ENCODE assay signal across 23 mouse cellular contexts in the genomic region with DNA sequence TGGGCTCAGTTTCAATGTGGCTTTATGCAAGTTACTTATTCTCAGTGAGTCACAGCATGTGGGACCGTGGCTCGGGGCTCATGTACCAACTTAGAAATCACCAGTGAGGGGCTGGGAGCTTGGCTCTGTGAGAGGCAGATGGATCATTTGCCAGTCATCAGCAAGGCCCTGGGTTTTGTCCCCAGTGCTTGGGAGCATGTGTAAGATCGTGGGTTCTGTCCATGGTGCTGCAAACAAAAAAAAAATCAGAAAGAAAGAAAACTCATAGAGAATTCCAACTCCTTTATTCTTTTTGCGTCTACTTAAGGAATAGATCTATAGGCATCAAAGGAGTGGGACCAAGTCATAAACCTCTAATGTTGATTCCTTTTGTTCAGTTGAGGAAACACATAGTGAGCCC.
DNase-seq lines count a peak whose midpoint lies in the region; ATAC-seq and TF ChIP-seq lines count a peak whose summit lies in the region.
"Had no signal": no experiment of that assay in that cellular context is flagged by ENCODE, and none has a peak within 500 bp of the region (broad histone marks: within the 10 kb centered on the region; RNA-seq: fewer than 3 reads in every experiment).

No protein-coding gene starts in this region.

- H3K4me1 ChIP-seq in lung, embryonic 14.5 days (ENCODE audit: insufficient read depth) = no peaks in the 10 kb centered on the region
- H3K4me1 ChIP-seq in lung, postnatal 0 days (ENCODE audit: insufficient read depth, low read depth, low read length) = no peaks in the 10 kb centered on the region
- no peaks in the 10 kb centered on the region for H3K4me1 ChIP-seq in MEL (ENCODE audit: control insufficient read depth in 1 of 2, insufficient read depth in 2 of 2, low read length in 2 of 2)
- H3K4me1 ChIP-seq in embryonic facial prominence, embryonic 14.5 days (ENCODE audit: control insufficient read depth, insufficient read depth, low read length) = no peaks in the 10 kb centered on the region
- H3K4me1 ChIP-seq in heart, embryonic 12.5 days (replicated peaks) = 0 out of 2 replicates have a peak, but pooled peaks cover 2% of the 10 kb centered on the region
- H3K4me1 ChIP-seq: embryonic facial prominence, embryonic 15.5 days; forebrain, embryonic 10.5 days; heart, embryonic 15.5 days; hindbrain, embryonic 10.5 days had no signal

- no peak for TF ChIP-seq CTCF in lung, embryonic 14.5 days (IDR thresholded peaks at IDR 0.05; ENCODE audit: low read depth)
- TF ChIP-seq CTCF in lung, postnatal 0 days (IDR thresholded peaks at IDR 0.05) = no peak
- TF ChIP-seq CTCF in MEL (IDR thresholded peaks at IDR 0.05 in 2 of 3, conservative IDR thresholded peaks at IDR 0.05 in 1 of 3; ENCODE audit: control insufficient read depth in 1 of 3, insufficient read depth in 1 of 3, low read depth in 2 of 3, low read length in 3 of 3, poor library complexity in 1 of 3, severe bottlenecking in 1 of 3) = no peak

- no peak overlapping the region for H3K4me2 ChIP-seq in lung, embryonic 14.5 days
- H3K4me2 ChIP-seq in lung, postnatal 0 days (replicated peaks; ENCODE audit: low read depth, low read length) = no peak overlapping the region
- H3K4me2 ChIP-seq in embryonic facial prominence, embryonic 14.5 days (ENCODE audit: low read depth, low read length) = no peak overlapping the region
- H3K4me2 ChIP-seq in heart, embryonic 12.5 days = no peak overlapping the region
- H3K4me2 ChIP-seq: embryonic facial prominence, embryonic 15.5 days; heart, embryonic 15.5 days; hindbrain, embryonic 14.5 days had no signal

- ATAC-seq in lung, embryonic 14.5 days (ENCODE audit: insufficient read depth) = no peak
- no peak for ATAC-seq in lung, postnatal 0 days
- ATAC-seq in embryonic facial prominence, embryonic 14.5 days (ENCODE audit: low read depth) = no peak
- ATAC-seq in heart, embryonic 12.5 days (ENCODE audit: insufficient number of reproducible peaks, low FRiP score) = no peak
- ATAC-seq: forebrain, embryonic 14.5 days; intestine, embryonic 16.5 days had no signal

- H3K9ac ChIP-seq in lung, embryonic 14.5 days = no peak overlapping the region
- no peak overlapping the region for H3K9ac ChIP-seq in lung, postnatal 0 days (replicated peaks; ENCODE audit: low read depth)
- H3K9ac ChIP-seq in MEL (ENCODE audit: control insufficient read depth, low read depth, low read length, poor library complexity, severe bottlenecking) = no peak overlapping the region
- no peak overlapping the region for H3K9ac ChIP-seq in embryonic facial prominence, embryonic 14.5 days (ENCODE audit: low read depth, low read length)
- no peak overlapping the region for H3K9ac ChIP-seq in heart, embryonic 12.5 days
- H3K9ac ChIP-seq: embryonic facial prominence, embryonic 15.5 days; heart, embryonic 15.5 days; hindbrain, embryonic 14.5 days had no signal

- DNase-seq in lung, embryonic 14.5 days = peak; percentile 52
- DNase-seq in lung, postnatal 0 days (ENCODE audit: low spot score) = no peak
- DNase-seq in 416B (ENCODE audit: low read depth) (peak; percentile 10), MEL (ENCODE audit: low read depth, low spot score) (peak; percentile 20)
- DNase-seq in embryonic facial prominence, embryonic 14.5 days (ENCODE audit: low spot score) = peak; percentile 7
- no peak for DNase-seq in layer of hippocampus, postnatal 14 days (ENCODE audit: low spot score in 2 of 2)
- DNase-seq: adrenal gland, postnatal 10 days; cerebellum, adult 11-12 months; cerebellum, adult 9-10 months; cerebellum, postnatal 25 days; heart, adult 18-20 months; heart, postnatal 14 days; kidney, adult 2 months had no signal

- no peak overlapping the region for H3K4me3 ChIP-seq in lung, embryonic 14.5 days (ENCODE audit: low read depth, low read length)
- H3K4me3 ChIP-seq in lung, postnatal 0 days (ENCODE audit: low read depth, low read length) = no peak overlapping the region
- no peak overlapping the region for H3K4me3 ChIP-seq in MEL (ENCODE audit: control insufficient read depth in 1 of 2, insufficient read depth in 1 of 2, low read depth in 2 of 2, low read length in 2 of 2)
- no peak overlapping the region for H3K4me3 ChIP-seq in embryonic facial prominence, embryonic 14.5 days (ENCODE audit: low read depth, low read length)
- H3K4me3 ChIP-seq in heart, embryonic 12.5 days = no peak overlapping the region
- H3K4me3 ChIP-seq: embryonic facial prominence, embryonic 15.5 days; erythroblast, embryonic 14.5 days; forebrain, embryonic 10.5 days; heart, embryonic 10.5 days; heart, embryonic 15.5 days; hindbrain, embryonic 10.5 days had no signal

- H3K36me3 ChIP-seq in lung, embryonic 14.5 days (ENCODE audit: insufficient read depth) = no peaks in the 10 kb centered on the region
- no peaks in the 10 kb centered on the region for H3K36me3 ChIP-seq in lung, postnatal 0 days (ENCODE audit: insufficient read depth, low read length)
- no peaks in the 10 kb centered on the region for H3K36me3 ChIP-seq in MEL (ENCODE audit: control insufficient read depth in 1 of 2, insufficient read depth in 2 of 2, low read length in 2 of 2)
- H3K36me3 ChIP-seq in embryonic facial prominence, embryonic 14.5 days (ENCODE audit: control insufficient read depth, insufficient read depth, low read length) = no peaks in the 10 kb centered on the region
- H3K36me3 ChIP-seq in heart, embryonic 12.5 days = no peaks in the 10 kb centered on the region
- H3K36me3 ChIP-seq: embryonic facial prominence, embryonic 15.5 days; heart, embryonic 10.5 days; heart, embryonic 15.5 days had no signal

- no peaks in the 10 kb centered on the region for H3K27me3 ChIP-seq in lung, embryonic 14.5 days (ENCODE audit: insufficient read depth, low read length)
- no peaks in the 10 kb centered on the region for H3K27me3 ChIP-seq in lung, postnatal 0 days (replicated peaks; ENCODE audit: insufficient read depth, low read length)
- no peaks in the 10 kb centered on the region; a peak in 1 of 4 replicates for H3K27me3 ChIP-seq in MEL (ENCODE audit: control insufficient read depth in 1 of 2, insufficient read depth in 2 of 2, low read length in 2 of 2)
- no peaks in the 10 kb centered on the region for H3K27me3 ChIP-seq in embryonic facial prominence, embryonic 14.5 days (replicated peaks; ENCODE audit: control insufficient read depth, insufficient read depth, low read length)
- no peaks in the 10 kb centered on the region for H3K27me3 ChIP-seq in heart, embryonic 12.5 days (replicated peaks)
- H3K27me3 ChIP-seq: embryonic facial prominence, embryonic 15.5 days; heart, embryonic 15.5 days had no signal

- TF ChIP-seq EP300 in lung, postnatal 0 days (IDR thresholded peaks at IDR 0.05) = no peak
- no peak for TF ChIP-seq EP300 in MEL (IDR thresholded peaks at IDR 0.05; ENCODE audit: low read depth in 1 of 2, low read length in 2 of 2)

- no peak overlapping the region for H3K27ac ChIP-seq in lung, embryonic 14.5 days (ENCODE audit: low read depth)
- H3K27ac ChIP-seq in lung, postnatal 0 days (ENCODE audit: low read length) = no peak overlapping the region
- H3K27ac ChIP-seq in MEL (ENCODE audit: control insufficient read depth, low read depth, low read length) = no peak overlapping the region
- H3K27ac ChIP-seq in embryonic facial prominence, embryonic 14.5 days (replicated peaks; ENCODE audit: low read depth, low read length) = no peak overlapping the region
- no peak overlapping the region for H3K27ac ChIP-seq in heart, embryonic 12.5 days (ENCODE audit: poor library complexity, severe bottlenecking)
- H3K27ac ChIP-seq: embryonic facial prominence, embryonic 15.5 days; forebrain, embryonic 10.5 days; heart, embryonic 10.5 days; heart, embryonic 15.5 days; hindbrain, embryonic 10.5 days; hindbrain, embryonic 14.5 days had no signal

- no peak for TF ChIP-seq RAD21 in MEL (IDR thresholded peaks at IDR 0.05; ENCODE audit: low read depth, low read length)

- 71% methylated on average over 4 of the region's 4 CpGs for WGBS in lung, embryonic 14.5 days
- WGBS in lung, postnatal 0 days = 75% methylated on average over 4 of the region's 4 CpGs
- 76% methylated on average over 4 of the region's 4 CpGs for WGBS in embryonic facial prominence, embryonic 14.5 days
- 69% methylated on average over 4 of the region's 4 CpGs for WGBS in heart, embryonic 12.5 days

- TF ChIP-seq POLR2A in MEL (IDR thresholded peaks at IDR 0.05; ENCODE audit: control insufficient read depth in 1 of 2, insufficient read depth in 1 of 2, low read depth in 1 of 2, low read length in 2 of 2, poor library complexity in 1 of 2) = no peak

- H3K79me2 ChIP-seq in MEL (ENCODE audit: control insufficient read depth, insufficient read depth, low read length, poor library complexity) = no peaks in the 10 kb centered on the region

- no peaks in the 10 kb centered on the region for H3K9me3 ChIP-seq in lung, embryonic 14.5 days (ENCODE audit: low read depth, low read length)
- no peaks in the 10 kb centered on the region for H3K9me3 ChIP-seq in lung, postnatal 0 days (ENCODE audit: low read length)
- H3K9me3 ChIP-seq in MEL (replicated peaks; ENCODE audit: insufficient read depth, low read length) = no peaks in the 10 kb centered on the region
- H3K9me3 ChIP-seq in embryonic facial prominence, embryonic 14.5 days (ENCODE audit: control insufficient read depth, low read length) = no peaks in the 10 kb centered on the region
- no peaks in the 10 kb centered on the region for H3K9me3 ChIP-seq in heart, embryonic 12.5 days (replicated peaks)
- H3K9me3 ChIP-seq: embryonic facial prominence, embryonic 15.5 days; forebrain, embryonic 10.5 days; heart, embryonic 10.5 days; heart, embryonic 15.5 days; hindbrain, embryonic 10.5 days had no signal

TF ChIP-seq in MEL, 35 proteins besides CTCF, POLR2A, EP300 and RAD21:
- peak; percentile 60 for TF ChIP-seq MXI1 (IDR thresholded peaks at IDR 0.05; ENCODE audit: low read depth, low read length)
- no peak for TF ChIP-seq USF2 (IDR thresholded peaks at IDR 0.05; ENCODE audit: borderline replicate concordance in 1 of 2, insufficient read depth in 1 of 2, low read depth in 1 of 2, low read length in 2 of 2)
- no peak for TF ChIP-seq MAZ (IDR thresholded peaks at IDR 0.05; ENCODE audit: low read depth, low read length)
- TF ChIP-seq E2F4 (IDR thresholded peaks at IDR 0.05; ENCODE audit: borderline replicate concordance, low read depth, low read length) = no peak
- no peak for TF ChIP-seq TCF12 (IDR thresholded peaks at IDR 0.05; ENCODE audit: low read depth, low read length)
- no peak for TF ChIP-seq USF1 (IDR thresholded peaks at IDR 0.05; ENCODE audit: low read depth, low read length)
- no peak for TF ChIP-seq KAT2A (conservative IDR thresholded peaks at IDR 0.05; ENCODE audit: low read depth, low read length)

Comparison
In these comparisons a context has a peak if more than half of its experiments do, and no peak if none do; other contexts are left out.
1. DNase-seq: peak in lung, embryonic 14.5 days (single experiment), 416B (single experiment), MEL (single experiment) and embryonic facial prominence, embryonic 14.5 days (single experiment); none in lung, postnatal 0 days (single experiment) and layer of hippocampus, postnatal 14 days (0 of 2).